Mouse (Mus musculus): Measurements from ENCODE around the gene Rnf5.
A peak's percentile ranks its signal among the peaks of the same experiment; 100 is the strongest.

Gene Rnf5

GRCm38 (mm10) chr17:34605609-34606008 is 2.1 kb upstream of the Rnf5 start:
- DNase-seq (ENCODE audit: low spot score in 2 of 2) = peak; percentile 99

GRCm38 (mm10) chr17:34604511-34605237 is 1.2 kb upstream of the Rnf5 start:
- no peak for DNase-seq (ENCODE audit: low spot score in 2 of 2)

- peak; percentile 99 for DNase-seq (ENCODE audit: low spot score in 2 of 2)
Observed at GRCm38 (mm10) chr17:34604061-34604508, 595 bp upstream of the Rnf5 start, which contains the start of gene Agpat1. TSS of gene Agpat1 (plus strand) at chr17:34604262.

GRCm38 (mm10) chr17:34601796-34602195 is 1.7 kb downstream of the Rnf5 start:
- no peak for DNase-seq (ENCODE audit: low spot score in 2 of 2)

DNA sequence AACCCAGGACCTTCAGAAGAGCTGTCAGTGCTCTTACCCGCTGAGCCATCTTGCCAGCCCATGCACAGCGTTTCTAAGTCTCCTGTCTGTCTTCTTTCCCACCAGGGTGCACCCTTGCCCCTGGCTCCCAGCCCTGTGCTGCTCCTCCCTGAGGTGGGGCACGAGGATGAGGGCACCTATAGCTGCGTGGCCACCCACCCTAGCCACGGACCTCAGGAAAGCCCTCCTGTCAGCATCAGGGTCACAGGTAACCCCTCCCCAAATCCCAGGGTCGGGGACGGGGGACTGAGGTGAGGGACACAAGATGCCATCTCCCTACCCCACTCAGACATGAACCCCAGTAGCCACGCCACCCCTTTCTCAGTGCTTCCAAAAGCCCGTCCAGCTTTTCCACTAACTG is 3.6 kb downstream of the Rnf5 start:
- peak in 1 of 2 experiments; percentile 33 for DNase-seq (ENCODE audit: low spot score in 2 of 2)

DNA sequence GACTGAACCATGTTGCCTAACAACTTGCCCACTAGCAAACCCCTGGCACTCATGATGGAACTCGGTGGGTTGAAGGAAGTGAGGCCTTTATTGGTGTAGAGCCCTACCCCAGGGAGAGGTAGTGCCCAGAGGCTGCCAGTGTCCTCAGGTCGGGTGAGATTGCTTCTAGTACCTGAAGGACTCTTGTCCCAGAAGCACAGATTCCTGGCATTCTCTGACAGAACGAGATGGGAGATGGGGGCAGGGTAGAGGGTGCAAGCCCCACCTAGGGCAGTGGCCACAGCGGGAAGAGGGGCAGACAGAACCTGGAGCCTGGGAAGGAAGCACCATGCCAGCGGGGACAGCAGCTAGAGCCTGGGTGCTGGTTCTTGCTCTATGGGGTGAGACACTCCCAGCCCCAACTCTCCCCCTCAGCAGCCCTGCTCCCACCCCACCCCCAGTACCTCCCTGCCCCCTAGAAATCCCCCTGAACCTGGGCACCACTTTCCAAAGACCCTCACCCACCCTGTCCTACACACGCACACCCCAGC is 5.9 kb downstream of the Rnf5 start, which contains the start of gene Ager:
Ager (plus strand) TSS at position 297 of the 530 bp plus-strand sequence.
- DNase-seq (ENCODE audit: low spot score in 2 of 2) = peak in 1 of 2 experiments; percentile 28

DNA sequence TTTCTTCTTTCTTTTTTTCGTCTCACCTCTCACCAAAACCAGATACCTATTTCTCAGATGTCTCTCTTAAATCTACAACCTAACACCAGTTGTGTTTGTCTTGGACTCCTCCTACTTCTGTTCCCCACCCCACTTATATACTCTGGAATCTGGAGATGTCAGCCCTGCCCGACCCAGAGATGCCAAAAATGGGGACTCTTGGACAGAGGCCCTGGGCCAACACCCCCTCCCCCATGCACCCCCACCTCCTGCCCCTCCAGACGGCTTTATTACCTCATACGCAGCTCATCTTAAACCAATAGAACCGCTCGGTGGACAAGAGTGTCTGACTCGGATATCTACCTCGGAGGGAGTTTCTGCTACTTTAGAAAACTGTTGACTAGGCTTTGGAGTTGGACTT is 7.4 kb downstream of the Rnf5 start:
- no peak for DNase-seq (ENCODE audit: low spot score in 2 of 2)

DNA sequence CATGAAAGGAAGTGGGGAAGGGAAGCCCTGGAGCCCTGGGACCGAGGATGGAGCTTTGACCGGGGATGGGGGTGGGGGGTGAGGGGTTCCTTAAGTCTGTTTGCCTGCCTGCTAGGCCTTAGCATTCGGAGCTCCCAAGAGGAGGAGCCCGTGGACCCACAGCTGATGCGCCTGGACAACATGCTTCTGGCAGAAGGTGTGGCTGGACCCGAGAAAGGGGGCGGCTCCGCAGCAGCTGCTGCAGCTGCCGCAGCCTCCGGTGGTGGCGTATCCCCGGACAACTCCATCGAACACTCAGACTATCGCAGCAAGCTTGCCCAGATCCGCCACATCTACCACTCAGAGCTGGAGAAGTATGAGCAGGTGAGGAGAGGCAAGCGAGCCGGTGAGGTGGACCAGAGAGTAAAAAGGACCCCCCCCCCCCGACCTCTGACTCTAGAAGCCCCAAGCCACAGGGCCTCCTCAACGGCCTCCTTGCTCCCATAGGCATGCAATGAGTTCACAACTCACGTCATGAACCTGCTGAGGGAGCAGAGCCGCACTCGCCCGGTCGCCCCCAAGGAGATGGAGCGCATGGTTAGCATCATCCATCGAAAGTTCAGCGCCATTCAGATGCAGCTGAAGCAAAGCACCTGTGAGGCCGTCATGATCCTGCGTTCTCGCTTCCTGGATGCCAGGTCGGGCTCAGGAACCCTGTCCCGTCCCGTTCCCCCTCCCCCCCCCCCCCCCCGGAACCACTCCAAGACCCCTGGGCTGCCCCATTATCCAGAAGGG is 9.6 kb downstream of the Rnf5 start:
- peak in 1 of 2 experiments; percentile 55 for DNase-seq (ENCODE audit: low spot score in 2 of 2)

DNA sequence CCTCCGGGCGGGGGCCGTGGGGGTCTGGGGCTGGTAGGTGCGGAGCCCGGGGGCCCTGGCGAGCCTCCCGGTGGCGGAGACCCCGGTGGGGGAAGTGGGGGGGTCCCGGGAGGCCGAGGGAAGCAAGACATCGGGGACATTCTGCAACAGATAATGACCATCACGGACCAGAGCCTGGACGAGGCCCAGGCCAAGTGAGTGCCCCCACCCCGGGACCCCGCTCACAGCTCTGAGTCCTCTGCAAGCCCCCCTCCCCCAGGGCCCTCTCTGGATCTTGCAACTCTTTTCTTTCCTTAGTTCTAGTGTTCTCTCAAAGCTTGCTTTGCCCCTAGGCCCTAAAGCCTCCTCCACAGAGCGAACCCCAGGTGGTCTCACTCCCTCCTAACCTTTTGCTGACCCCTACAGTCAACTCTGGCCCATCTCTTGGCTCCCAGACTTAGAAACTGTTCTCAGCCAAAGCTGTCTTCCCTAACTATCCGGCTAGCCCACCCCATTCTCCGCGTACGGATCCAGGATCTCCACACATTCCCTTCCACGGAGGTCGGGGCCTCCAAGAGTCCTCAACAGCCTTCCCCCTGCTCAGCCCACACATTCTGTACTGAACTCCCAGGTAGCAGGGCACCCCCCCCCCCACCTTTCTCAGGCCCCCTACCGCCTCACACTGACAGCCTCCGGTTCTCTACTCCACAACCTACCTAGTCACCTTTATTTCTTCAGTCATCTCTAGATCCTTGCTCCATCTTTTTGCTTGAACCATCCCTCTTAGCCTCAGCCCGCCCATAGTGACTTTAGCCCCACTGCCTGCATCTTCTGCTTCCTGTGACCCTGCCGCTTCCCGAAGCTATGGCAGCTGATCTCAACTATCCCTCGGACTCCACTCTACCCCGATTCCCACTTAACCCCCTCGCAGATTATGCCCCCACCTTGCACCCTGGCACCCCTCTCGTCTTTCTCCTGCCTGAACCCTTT is 10.6 kb downstream of the Rnf5 start:
- peak; percentile 65 to 71 for DNase-seq (ENCODE audit: low spot score in 2 of 2)

DNA sequence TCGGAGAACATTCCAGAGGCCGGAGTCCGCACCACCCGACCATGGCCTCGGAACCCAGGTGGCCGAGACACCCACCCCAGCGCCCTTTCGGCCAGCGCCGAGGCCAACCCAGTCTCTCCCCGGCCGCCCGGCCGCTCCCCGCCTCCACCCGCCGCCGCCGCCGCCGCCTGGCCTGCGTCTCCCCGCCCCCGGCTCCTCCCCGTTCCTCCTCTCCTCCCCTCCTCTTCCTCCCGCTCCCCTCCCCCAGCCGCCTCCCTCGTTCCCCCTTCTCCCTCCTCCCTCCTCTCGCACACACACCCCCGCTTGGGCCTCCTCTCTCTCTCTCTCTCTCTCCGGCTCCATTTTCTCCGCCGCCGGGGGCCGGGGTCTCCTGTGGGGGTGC is 11.5 kb downstream of the Rnf5 start:
- DNase-seq (ENCODE audit: low spot score in 2 of 2) = peak; percentile 94 to 95

- DNase-seq (ENCODE audit: low spot score in 2 of 2) = peak; percentile 33 to 47
Observed at GRCm38 (mm10) chr17:34591029-34591993, 12.2 kb downstream of the Rnf5 start, which contains the start of gene Pbx2. TSS of gene Pbx2 (plus strand) at chr17:34591266.

DNA sequence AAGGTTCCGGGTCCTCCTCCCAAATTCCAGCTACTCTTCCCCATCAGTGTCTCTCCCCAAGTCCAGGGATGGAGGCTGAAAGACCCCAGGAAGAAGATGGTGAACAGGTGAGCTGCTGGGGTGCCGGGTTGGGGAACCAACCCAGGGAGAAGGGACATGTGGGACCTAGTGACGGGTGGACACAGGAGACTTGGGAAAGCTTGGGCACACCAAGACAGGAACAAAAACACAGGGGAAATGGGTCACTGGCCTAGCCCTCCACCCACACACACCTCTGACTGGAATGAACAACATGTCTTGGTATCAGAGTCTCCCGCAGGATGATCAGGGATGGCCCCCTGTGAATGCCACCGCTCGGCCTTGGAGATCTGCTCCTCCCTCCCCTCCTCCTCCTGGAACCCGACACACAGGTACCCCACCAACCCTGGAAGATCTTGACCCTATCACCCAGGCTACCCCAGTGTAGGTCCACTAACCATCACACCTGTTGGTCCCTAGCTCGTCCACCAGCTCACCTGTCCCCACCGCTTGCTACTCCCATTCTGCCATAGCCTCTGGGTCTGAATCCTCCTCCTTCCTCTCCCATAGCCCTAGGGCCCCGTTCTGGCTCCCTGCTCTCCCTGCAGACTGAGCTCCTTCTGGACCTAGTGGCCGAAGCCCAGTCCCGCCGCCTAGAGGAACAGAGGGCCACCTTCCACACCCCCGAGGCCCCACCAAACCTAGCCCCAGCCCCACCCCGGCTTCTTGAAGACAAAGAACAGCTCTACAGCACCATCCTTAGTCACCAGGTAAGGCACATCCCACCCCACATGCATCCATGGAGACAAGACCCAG is 13.1 kb downstream of the Rnf5 start:
- peak; percentile 29 to 42 for DNase-seq (ENCODE audit: low spot score in 2 of 2)

GRCm38 (mm10) chr17:34589681-34590101 is 13.8 kb downstream of the Rnf5 start, which contains the start of gene Gpsm3:
TSS of gene Gpsm3 (plus strand) at chr17:34589806.
- peak; percentile 45 to 48 for DNase-seq (ENCODE audit: low spot score in 2 of 2)

DNA sequence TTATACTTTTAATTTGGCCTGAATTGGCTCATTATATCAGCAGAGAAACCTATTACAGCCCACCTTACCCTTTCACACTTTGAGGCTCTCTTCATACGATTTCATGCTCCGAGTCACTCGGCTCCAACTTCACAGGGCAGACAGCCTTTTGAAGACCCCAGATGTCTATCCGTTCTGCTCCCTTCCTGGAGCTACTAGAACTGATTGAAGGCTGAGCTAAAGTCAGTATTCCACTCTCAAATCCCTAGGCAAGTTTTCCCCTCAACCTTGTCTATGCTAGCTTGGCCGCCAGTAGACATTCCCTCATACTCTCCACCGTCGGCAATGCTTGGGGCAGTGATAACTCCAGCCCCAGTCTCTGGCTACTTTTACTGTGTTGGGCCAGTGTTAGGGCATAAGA is 14.3 kb downstream of the Rnf5 start:
- peak in 1 of 2 experiments; percentile 29 for DNase-seq (ENCODE audit: low spot score in 2 of 2)

DNA sequence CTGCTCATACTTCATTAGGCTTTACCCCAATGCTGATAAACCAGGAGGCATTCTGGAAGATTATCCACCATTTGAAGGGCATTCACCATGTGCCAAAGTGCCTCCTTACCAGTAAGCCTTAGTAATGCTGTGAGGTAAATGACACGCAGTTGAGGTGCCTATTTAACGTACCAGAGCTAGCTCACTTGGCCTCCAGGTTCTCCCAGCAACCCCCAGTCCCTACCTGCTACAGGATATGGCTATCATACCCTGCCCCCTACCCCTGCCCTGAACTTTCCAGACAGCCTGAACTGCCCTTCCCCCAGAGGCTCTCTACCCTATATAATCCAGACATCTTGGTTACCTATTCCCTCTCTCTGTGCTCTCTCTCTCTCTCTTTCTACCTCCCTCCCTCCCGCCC is 14.7 kb downstream of the Rnf5 start:
- DNase-seq (ENCODE audit: low spot score in 2 of 2) = peak in 1 of 2 experiments; percentile 26

- no peak for DNase-seq (ENCODE audit: low spot score in 2 of 2)
Observed at GRCm38 (mm10) chr17:34587814-34588213, 15.7 kb downstream of the Rnf5 start.

DNA sequence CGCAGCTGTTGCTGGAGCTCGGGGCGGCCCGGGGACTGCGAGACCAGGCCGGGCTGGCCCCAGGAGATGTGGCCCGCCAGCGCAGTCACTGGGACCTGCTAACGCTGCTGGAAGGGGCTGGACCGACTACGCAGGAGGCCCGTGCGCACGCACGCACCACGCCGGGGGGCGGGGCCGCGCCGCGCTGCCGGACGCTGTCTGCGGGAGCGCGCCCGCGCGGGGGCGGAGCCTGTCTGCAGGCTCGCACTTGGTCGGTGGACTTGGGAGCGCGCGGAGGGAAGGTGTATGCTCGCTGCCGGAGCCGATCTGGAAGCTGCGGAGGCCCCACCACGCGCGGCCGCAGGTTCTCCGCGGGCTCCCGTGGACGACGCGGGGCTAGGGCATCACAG is 16.1 kb downstream of the Rnf5 start:
- peak; percentile 97 to 98 for DNase-seq (ENCODE audit: low spot score in 2 of 2)

DNA sequence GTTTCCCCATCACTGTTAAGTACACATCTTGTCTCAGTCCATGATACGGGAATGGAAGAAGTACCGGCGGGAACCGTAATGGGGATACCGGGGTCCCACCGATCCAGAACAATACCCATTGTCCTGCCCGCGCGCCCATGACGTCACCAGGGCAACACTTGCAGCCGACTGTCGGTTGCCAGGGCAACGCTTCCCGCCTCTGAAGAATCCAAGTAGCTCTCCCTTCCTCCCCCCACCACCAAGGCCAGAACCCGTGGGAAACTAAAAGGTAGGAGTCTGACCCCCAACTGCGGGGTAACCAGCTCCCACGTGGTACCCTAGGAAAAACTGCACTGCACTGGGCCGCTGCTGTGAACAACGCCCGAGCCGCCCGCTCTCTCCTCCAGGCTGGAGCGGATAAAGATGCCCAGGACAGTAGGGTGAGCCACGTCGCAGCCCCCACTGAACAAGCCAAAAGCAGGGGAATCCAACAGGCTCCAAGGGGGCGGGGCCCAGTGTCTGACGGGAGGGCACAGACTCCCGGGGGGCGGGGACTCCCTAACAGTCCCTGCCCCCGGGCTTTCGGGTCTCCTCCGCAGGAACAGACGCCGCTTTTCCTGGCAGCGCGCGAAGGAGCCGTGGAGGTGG is 16.6 kb downstream of the Rnf5 start:
- peak; percentile 94 to 96 for DNase-seq (ENCODE audit: low spot score in 2 of 2)
